10 mouse cellular contexts compared by ENCODE assay signal in the genomic region with DNA sequence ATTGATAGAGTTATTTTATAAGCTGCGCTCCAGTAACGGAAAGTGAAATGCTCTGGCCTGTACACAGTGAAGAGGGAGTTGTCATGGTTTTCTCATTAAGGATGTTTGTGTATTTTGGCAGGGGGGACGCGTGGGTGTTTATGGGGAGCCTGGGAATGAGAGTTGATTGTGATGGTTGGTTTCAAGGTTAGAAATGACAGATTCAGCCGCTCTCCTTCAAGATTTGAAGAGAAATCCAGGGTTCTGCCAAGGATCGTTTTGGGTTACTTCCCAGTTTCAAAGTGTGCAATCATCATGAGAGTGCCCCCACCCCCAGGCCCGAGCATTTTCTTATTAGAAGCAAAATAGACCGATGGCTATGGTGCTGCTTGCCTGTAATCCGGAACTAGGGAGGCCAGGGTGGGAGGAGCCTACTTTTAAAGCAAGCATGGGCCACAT.
DNase-seq lines count a peak whose midpoint lies in the region; ATAC-seq and TF ChIP-seq lines count a peak whose summit lies in the region.
"Had no signal": no experiment of that assay in that cellular context is flagged by ENCODE, and none has a peak within 500 bp of the region (broad histone marks: within the 10 kb centered on the region; RNA-seq: fewer than 3 reads in every experiment).

No protein-coding gene starts in this region.

- H3K9me3 ChIP-seq in intestine, embryonic 15.5 days: no peaks in the 10 kb centered on the region
- H3K9me3 ChIP-seq in intestine, postnatal 0 days (ENCODE audit: control insufficient read depth): no peaks in the 10 kb centered on the region
- no peaks in the 10 kb centered on the region for H3K9me3 ChIP-seq in embryonic facial prominence, embryonic 14.5 days (ENCODE audit: control insufficient read depth, low read length)
- H3K9me3 ChIP-seq in forebrain, embryonic 15.5 days: no peaks in the 10 kb centered on the region
- H3K9me3 ChIP-seq: limb, embryonic 12.5 days; neural tube, embryonic 13.5 days had no signal

- no peaks in the 10 kb centered on the region for H3K36me3 ChIP-seq in intestine, embryonic 15.5 days
- H3K36me3 ChIP-seq in intestine, postnatal 0 days (ENCODE audit: control insufficient read depth, insufficient read depth): no peaks in the 10 kb centered on the region
- no peaks in the 10 kb centered on the region for H3K36me3 ChIP-seq in embryonic facial prominence, embryonic 14.5 days (ENCODE audit: control insufficient read depth, insufficient read depth, low read length)
- H3K36me3 ChIP-seq in forebrain, embryonic 15.5 days: no peaks in the 10 kb centered on the region
- H3K36me3 ChIP-seq: limb, embryonic 12.5 days; neural tube, embryonic 13.5 days had no signal

- H3K4me3 ChIP-seq in intestine, embryonic 15.5 days (replicated peaks): no peak overlapping the region
- H3K4me3 ChIP-seq in intestine, postnatal 0 days (ENCODE audit: low read depth, low read length): no peak overlapping the region
- no peak overlapping the region for H3K4me3 ChIP-seq in embryonic facial prominence, embryonic 14.5 days (ENCODE audit: low read depth, low read length)
- no peak overlapping the region for H3K4me3 ChIP-seq in forebrain, embryonic 15.5 days
- H3K4me3 ChIP-seq: limb, embryonic 12.5 days; neural tube, embryonic 13.5 days had no signal

- intact Hi-C loops in heart, postnatal 14 days (cut with DNase I): no loop called here

- H3K4me1 ChIP-seq in intestine, embryonic 15.5 days (replicated peaks): no peaks in the 10 kb centered on the region; the same call in 1 of the 2 replicates
- H3K4me1 ChIP-seq in intestine, postnatal 0 days (replicated peaks; ENCODE audit: control insufficient read depth, insufficient read depth, low read length): no peaks in the 10 kb centered on the region
- 0 out of 2 replicates have a peak, but pooled peaks cover 4% of the 10 kb centered on the region for H3K4me1 ChIP-seq in embryonic facial prominence, embryonic 14.5 days (ENCODE audit: control insufficient read depth, insufficient read depth, low read length)
- peaks cover 7% of the 10 kb centered on the region for H3K4me1 ChIP-seq in forebrain, embryonic 15.5 days

- TF ChIP-seq CTCF in intestine, postnatal 0 days (IDR thresholded peaks at IDR 0.05; ENCODE audit: low read depth): no peak

- no peak overlapping the region for H3K9ac ChIP-seq in intestine, embryonic 15.5 days
- H3K9ac ChIP-seq in intestine, postnatal 0 days (ENCODE audit: low read depth, low read length): no peak overlapping the region
- no peak overlapping the region for H3K9ac ChIP-seq in embryonic facial prominence, embryonic 14.5 days (ENCODE audit: low read depth, low read length)
- H3K9ac ChIP-seq in forebrain, embryonic 15.5 days (replicated peaks): no peak overlapping the region
- H3K9ac ChIP-seq: limb, embryonic 12.5 days; neural tube, embryonic 13.5 days had no signal

- H3K27me3 ChIP-seq in intestine, embryonic 15.5 days (replicated peaks): no peaks in the 10 kb centered on the region
- no peaks in the 10 kb centered on the region for H3K27me3 ChIP-seq in intestine, postnatal 0 days (replicated peaks; ENCODE audit: control insufficient read depth, insufficient read depth, low read length)
- H3K27me3 ChIP-seq in embryonic facial prominence, embryonic 14.5 days (replicated peaks; ENCODE audit: control insufficient read depth, insufficient read depth, low read length): no peaks in the 10 kb centered on the region
- no peaks in the 10 kb centered on the region for H3K27me3 ChIP-seq in forebrain, embryonic 15.5 days
- H3K27me3 ChIP-seq: neural tube, embryonic 13.5 days had no signal

- DNase-seq in embryonic facial prominence, embryonic 14.5 days (ENCODE audit: low spot score): peak; percentile 85
- DNase-seq in heart, postnatal 14 days: peak; percentile 39 to 52
- peak; percentile 54 for DNase-seq in ovary, adult 18-20 months (ENCODE audit: low spot score)
- DNase-seq in cerebellum, postnatal 25 days: no peak
- DNase-seq in embryo, embryonic 11 days: no peak

- ATAC-seq in intestine, embryonic 15.5 days: peak; percentile 53; the same call in 1 of the 2 replicates
- no peak for ATAC-seq in intestine, postnatal 0 days
- peak; percentile 87 for ATAC-seq in embryonic facial prominence, embryonic 14.5 days (ENCODE audit: low read depth)
- ATAC-seq in forebrain, embryonic 15.5 days (replicated peaks): no peak

- H3K4me2 ChIP-seq in intestine, embryonic 15.5 days (replicated peaks): no peak overlapping the region
- H3K4me2 ChIP-seq in intestine, postnatal 0 days (replicated peaks; ENCODE audit: low read depth): no peak overlapping the region
- H3K4me2 ChIP-seq in embryonic facial prominence, embryonic 14.5 days (ENCODE audit: low read depth, low read length): no peak overlapping the region
- H3K4me2 ChIP-seq in forebrain, embryonic 15.5 days (replicated peaks): no peak overlapping the region
- H3K4me2 ChIP-seq: limb, embryonic 12.5 days; neural tube, embryonic 13.5 days had no signal

- no peak overlapping the region for H3K27ac ChIP-seq in intestine, embryonic 15.5 days
- H3K27ac ChIP-seq in intestine, postnatal 0 days (ENCODE audit: low read depth, low read length): no peak overlapping the region
- peak overlapping the region; percentile 36; the same call in 1 of the 2 replicates for H3K27ac ChIP-seq in embryonic facial prominence, embryonic 14.5 days (replicated peaks; ENCODE audit: low read depth, low read length)
- H3K27ac ChIP-seq in forebrain, embryonic 15.5 days (replicated peaks): no peak overlapping the region
- H3K27ac ChIP-seq: limb, embryonic 12.5 days; neural tube, embryonic 13.5 days had no signal

- WGBS in intestine, embryonic 15.5 days: 54% methylated on average over 9 of the region's 9 CpGs
- 67% methylated on average over 9 of the region's 9 CpGs for WGBS in intestine, postnatal 0 days
- whole genome bisulfite sequencing in embryonic facial prominence, embryonic 14.5 days: 56% methylated on average over 9 of the region's 9 CpGs
- WGBS in forebrain, embryonic 15.5 days: 51% methylated on average over 9 of the region's 9 CpGs

Comparison
In these comparisons a context has a peak if more than half of its experiments do, and no peak if none do; other contexts are left out.
1. ATAC-seq: peak in intestine, embryonic 15.5 days (single experiment) and embryonic facial prominence, embryonic 14.5 days (single experiment); none in intestine, postnatal 0 days (single experiment) and forebrain, embryonic 15.5 days (single experiment).
2. DNase-seq: peak in embryonic facial prominence, embryonic 14.5 days (single experiment), heart, postnatal 14 days (2 of 2) and ovary, adult 18-20 months (single experiment); none in cerebellum, postnatal 25 days (0 of 2) and embryo, embryonic 11 days (single experiment).